Mouse (Mus musculus): Measurements from ENCODE around the gene 2410015M20Rik. TPM values are rescaled to one million over a fixed set of nuclear protein-coding genes. Genes with fewer than 3 reads are reported as not detected.

2410015M20Rik gene
- polyA plus RNA-seq, 1 experiment from 2014 or later, result 198 TPM

DNA sequence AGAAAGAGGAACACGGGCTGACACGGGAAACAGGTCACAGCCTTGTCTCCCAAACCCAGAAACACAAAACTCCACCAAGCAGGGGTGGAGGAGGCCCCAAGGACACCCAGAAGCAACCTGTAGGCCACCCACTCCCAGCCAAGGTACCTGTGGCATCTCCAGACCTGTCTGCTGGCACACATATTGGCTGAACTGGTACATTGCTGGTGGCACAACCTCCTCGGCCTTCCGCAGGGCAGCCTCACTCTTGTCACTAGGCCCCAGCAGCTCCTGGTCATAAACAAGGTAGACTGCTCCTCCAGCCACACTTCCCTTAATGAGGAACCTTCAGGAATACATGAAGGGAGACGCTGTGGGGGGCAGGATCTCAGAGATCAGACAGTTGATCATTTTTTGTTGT, 872 bp downstream of the 2410015M20Rik start:
- peak overlapping the region; percentile 60 for H3K4me2 ChIP-seq (ENCODE audit: low read depth, severe bottlenecking)
- peaks cover 5% of the 10 kb centered on the region for H3K4me1 ChIP-seq (ENCODE audit: control insufficient read depth, insufficient read depth, low read length)
- no peak overlapping the region for H3K27ac ChIP-seq (replicated peaks; ENCODE audit: low read depth, low read length)
- no peak for DNase-seq (ENCODE audit: low spot score)
- peak overlapping the region; percentile 40 for H3K9ac ChIP-seq (ENCODE audit: low read length)
- WGBS, result 54% methylated on average over 5 of the region's 5 CpGs
- peaks cover 29% of the 10 kb centered on the region for H3K36me3 ChIP-seq (ENCODE audit: control insufficient read depth, insufficient read depth, low read length)
- no peaks in the 10 kb centered on the region for H3K27me3 ChIP-seq (ENCODE audit: control insufficient read depth, insufficient read depth, low read length)
- no peaks in the 10 kb centered on the region for H3K9me3 ChIP-seq (ENCODE audit: control insufficient read depth, low read length)
- ATAC-seq (ENCODE audit: insufficient number of reproducible peaks, low FRiP score, low TSS enrichment, low read depth), result no peak
- H3K4me3 ChIP-seq (ENCODE audit: low read depth, low read length), result peak overlapping the region; percentile 65

DNA sequence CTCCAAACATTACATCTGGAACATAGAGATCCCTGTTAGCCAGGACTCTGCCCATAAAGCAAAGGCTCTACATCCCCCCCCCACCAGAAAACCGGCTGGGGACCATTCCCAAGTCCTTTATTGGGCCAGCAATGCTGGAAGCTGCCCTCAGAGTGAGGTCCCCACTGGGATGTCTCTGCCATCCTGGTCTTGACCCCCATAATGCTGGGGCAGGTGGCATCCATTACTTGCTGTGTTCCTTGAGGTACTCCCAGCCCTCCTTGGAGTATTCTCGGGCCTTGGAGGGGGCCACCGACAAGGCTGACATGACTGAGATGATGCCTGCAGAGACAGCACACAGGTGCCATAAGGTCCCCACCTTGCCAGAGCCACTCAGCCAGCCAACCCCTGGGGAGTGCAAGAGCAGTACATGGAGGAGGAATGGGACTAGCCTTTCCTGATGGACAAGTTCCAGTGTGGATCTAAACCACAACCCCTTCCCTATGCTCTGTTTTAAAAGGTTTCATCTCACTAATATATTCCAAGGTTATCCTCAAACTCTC, 2.0 kb downstream of the 2410015M20Rik start:
- 73% methylated on average over 3 of the region's 3 CpGs for WGBS
- ATAC-seq (ENCODE audit: insufficient number of reproducible peaks, low FRiP score, low TSS enrichment, low read depth), result no peak

DNA sequence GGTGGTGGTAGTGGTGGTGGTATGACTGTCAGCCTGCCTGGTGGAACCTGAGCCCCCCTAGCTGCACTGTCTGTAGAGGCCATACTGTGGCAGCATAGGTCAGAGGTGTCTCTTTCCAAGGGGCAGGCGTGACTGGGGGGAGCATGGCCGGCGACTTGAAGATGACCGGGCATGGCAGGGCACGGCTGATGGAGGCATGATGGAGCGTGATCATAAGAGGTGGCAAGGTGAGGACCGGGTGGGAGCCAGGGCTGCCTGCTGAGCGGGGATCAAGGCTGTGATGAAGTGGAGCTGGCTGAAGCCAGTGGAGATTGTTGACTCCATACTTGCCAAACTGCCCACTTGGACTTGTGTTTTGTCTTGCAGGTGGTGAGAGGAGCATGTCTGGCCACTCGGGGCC, 4.1 kb downstream of the 2410015M20Rik start:
- H3K27ac ChIP-seq (replicated peaks; ENCODE audit: low read depth, low read length), result no peak overlapping the region
- ATAC-seq (ENCODE audit: insufficient number of reproducible peaks, low FRiP score, low TSS enrichment, low read depth) (no peak), DNase-seq (ENCODE audit: low spot score) (no peak)
- H3K9ac ChIP-seq (ENCODE audit: low read length), result no peak overlapping the region
- WGBS, result 92% methylated on average over 9 of the region's 9 CpGs
- peaks cover 57% of the 10 kb centered on the region for H3K36me3 ChIP-seq (ENCODE audit: control insufficient read depth, insufficient read depth, low read length)
- no peaks in the 10 kb centered on the region for H3K27me3 ChIP-seq (ENCODE audit: control insufficient read depth, insufficient read depth, low read length)
- H3K4me1 ChIP-seq (ENCODE audit: control insufficient read depth, insufficient read depth, low read length), result peaks cover 5% of the 10 kb centered on the region
- no peaks in the 10 kb centered on the region for H3K9me3 ChIP-seq (ENCODE audit: control insufficient read depth, low read length)
- no peak overlapping the region for H3K4me2 ChIP-seq (ENCODE audit: low read depth, severe bottlenecking)
- H3K4me3 ChIP-seq (ENCODE audit: low read depth, low read length), result no peak overlapping the region

More for the DNA sequence above, 2.0 kb downstream of the 2410015M20Rik start:
- H3K4me1 ChIP-seq (ENCODE audit: control insufficient read depth, insufficient read depth, low read length), result peaks cover 5% of the 10 kb centered on the region
- no peaks in the 10 kb centered on the region for H3K9me3 ChIP-seq (ENCODE audit: control insufficient read depth, low read length)
- H3K27ac ChIP-seq (replicated peaks; ENCODE audit: low read depth, low read length), result no peak overlapping the region
- H3K27me3 ChIP-seq (ENCODE audit: control insufficient read depth, insufficient read depth, low read length), result no peaks in the 10 kb centered on the region
- peaks cover 39% of the 10 kb centered on the region for H3K36me3 ChIP-seq (ENCODE audit: control insufficient read depth, insufficient read depth, low read length)
- H3K4me2 ChIP-seq (ENCODE audit: low read depth, severe bottlenecking), result no peak overlapping the region; the same call in 1 of the 2 replicates
- DNase-seq (ENCODE audit: low spot score), result no peak
- H3K4me3 ChIP-seq (ENCODE audit: low read depth, low read length), result no peak overlapping the region
- no peak overlapping the region for H3K9ac ChIP-seq (ENCODE audit: low read length)

DNA sequence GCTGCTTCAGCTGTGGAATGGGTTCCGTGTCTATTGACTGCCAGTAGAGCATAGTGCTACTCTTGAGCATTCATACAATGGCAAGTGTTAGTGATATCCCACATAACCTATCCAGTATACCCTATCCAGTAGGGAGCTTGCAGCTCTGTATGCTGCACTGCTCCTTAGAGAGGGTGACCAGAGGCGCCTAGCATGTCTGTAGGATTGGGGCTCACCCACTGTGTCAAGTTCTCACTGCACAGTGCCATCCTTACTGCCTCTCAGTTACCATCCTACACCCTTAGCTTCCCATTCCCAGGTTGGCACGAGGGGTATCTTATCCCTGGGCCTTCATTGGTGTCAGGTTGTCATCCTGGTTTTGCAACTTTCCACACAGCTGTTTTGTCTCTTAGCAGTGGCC, 5.1 kb downstream of the 2410015M20Rik start:
- Histone ChIP-seq H3K4me2 (ENCODE audit: low read depth, severe bottlenecking) (no peak overlapping the region), H3K9me3 (ENCODE audit: control insufficient read depth, low read length) (no peaks in the 10 kb centered on the region), H3K27me3 (ENCODE audit: control insufficient read depth, insufficient read depth, low read length) (no peaks in the 10 kb centered on the region), H3K9ac (ENCODE audit: low read length) (no peak overlapping the region), H3K36me3 (ENCODE audit: control insufficient read depth, insufficient read depth, low read length) (peaks cover 67% of the 10 kb centered on the region), H3K4me1 (ENCODE audit: control insufficient read depth, insufficient read depth, low read length) (peaks cover 5% of the 10 kb centered on the region), H3K27ac (replicated peaks; ENCODE audit: low read depth, low read length) (no peak overlapping the region), H3K4me3 (ENCODE audit: low read depth, low read length) (no peak overlapping the region)
- no peak for ATAC-seq (ENCODE audit: insufficient number of reproducible peaks, low FRiP score, low TSS enrichment, low read depth)
- no peak for DNase-seq (ENCODE audit: low spot score)
- WGBS, result 89% methylated on average over 3 of the region's 3 CpGs

DNA sequence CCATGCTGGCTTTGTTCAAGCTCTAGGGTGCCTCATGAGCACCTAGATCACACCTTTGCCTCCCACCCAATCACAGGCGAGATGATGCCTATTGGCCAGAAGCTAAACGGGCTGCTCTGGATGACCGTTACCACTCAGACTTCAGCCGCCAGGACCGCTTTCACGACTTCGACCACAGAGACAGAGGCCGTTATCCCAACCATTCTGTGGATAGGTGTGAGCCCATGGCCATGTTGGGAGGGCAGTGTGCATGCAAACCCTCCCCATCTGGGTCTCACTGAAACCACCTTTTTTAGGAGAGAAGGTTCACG, 5.5 kb downstream of the 2410015M20Rik start:
- DNase-seq (ENCODE audit: low spot score), result no peak
- Histone ChIP-seq H3K9me3 (ENCODE audit: control insufficient read depth, low read length) (no peaks in the 10 kb centered on the region), H3K9ac (ENCODE audit: low read length) (no peak overlapping the region), H3K36me3 (ENCODE audit: control insufficient read depth, insufficient read depth, low read length) (peaks cover 68% of the 10 kb centered on the region), H3K4me3 (ENCODE audit: low read depth, low read length) (no peak overlapping the region), H3K4me1 (ENCODE audit: control insufficient read depth, insufficient read depth, low read length) (peaks cover 5% of the 10 kb centered on the region), H3K4me2 (ENCODE audit: low read depth, severe bottlenecking) (no peak overlapping the region), H3K27ac (replicated peaks; ENCODE audit: low read depth, low read length) (no peak overlapping the region), H3K27me3 (ENCODE audit: control insufficient read depth, insufficient read depth, low read length) (no peaks in the 10 kb centered on the region)
- no peak for ATAC-seq (ENCODE audit: insufficient number of reproducible peaks, low FRiP score, low TSS enrichment, low read depth)
- WGBS, result 84% methylated on average over 9 of the region's 9 CpGs

DNA sequence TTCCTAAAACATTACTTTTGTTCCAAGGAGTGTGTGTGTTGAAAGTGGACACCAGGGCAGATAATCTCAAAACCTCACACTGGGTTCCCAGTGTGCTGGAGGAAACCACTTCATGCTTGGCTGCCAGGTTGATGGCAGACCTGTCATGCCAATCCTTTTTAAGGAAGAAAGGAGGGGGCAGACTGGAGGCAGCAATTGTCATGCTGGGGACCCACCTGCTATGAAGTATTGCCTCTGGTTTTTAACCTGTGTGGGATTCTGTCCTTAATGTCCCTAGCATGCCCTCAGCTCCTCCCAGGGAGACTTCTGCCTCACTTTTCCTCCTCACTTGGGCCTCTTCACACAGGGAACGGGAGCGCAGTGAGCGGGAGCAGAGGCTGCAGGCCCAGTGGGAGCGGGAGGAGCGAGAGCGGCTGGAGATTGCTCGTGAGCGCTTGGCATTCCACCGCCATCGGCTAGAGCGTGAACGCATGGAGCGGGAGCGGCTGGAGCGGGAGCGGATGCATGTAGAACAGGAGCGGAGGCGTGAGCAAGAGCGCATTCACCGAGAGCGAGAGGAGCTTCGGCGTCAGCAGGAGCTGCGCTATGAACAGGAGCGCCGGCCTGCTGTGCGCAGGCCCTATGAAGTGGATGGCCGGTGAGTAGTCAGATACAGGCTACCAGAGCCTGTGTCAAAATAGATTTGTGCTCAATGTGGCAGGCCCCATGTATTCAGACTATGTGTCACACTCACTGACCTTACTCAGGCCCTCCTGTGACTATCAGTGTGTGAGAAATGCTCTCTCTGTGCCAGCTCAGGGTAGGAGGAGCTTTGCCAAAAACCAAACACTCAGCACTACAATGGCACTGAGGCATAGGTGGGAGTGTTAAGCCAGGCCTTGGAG, 6.1 kb downstream of the 2410015M20Rik start:
- DNase-seq (ENCODE audit: low spot score), result no peak
- ATAC-seq (ENCODE audit: insufficient number of reproducible peaks, low FRiP score, low TSS enrichment, low read depth), result no peak
- 96% methylated on average over 28 of the region's 28 CpGs for WGBS
- Histone ChIP-seq H3K9me3 (ENCODE audit: control insufficient read depth, low read length) (no peaks in the 10 kb centered on the region), H3K27ac (replicated peaks; ENCODE audit: low read depth, low read length) (no peak overlapping the region), H3K27me3 (ENCODE audit: control insufficient read depth, insufficient read depth, low read length) (no peaks in the 10 kb centered on the region), H3K4me3 (ENCODE audit: low read depth, low read length) (no peak overlapping the region), H3K4me2 (ENCODE audit: low read depth, severe bottlenecking) (no peak overlapping the region), H3K36me3 (ENCODE audit: control insufficient read depth, insufficient read depth, low read length) (peaks cover 68% of the 10 kb centered on the region), H3K9ac (ENCODE audit: low read length) (no peak overlapping the region), H3K4me1 (ENCODE audit: control insufficient read depth, insufficient read depth, low read length) (peaks cover under 1% of the 10 kb centered on the region; the same call in 1 of the 2 replicates)

GRCm38 (mm10) chr17:56593527-56594271, 15.9 kb downstream of the 2410015M20Rik start:
- DNase-seq (ENCODE audit: low spot score) (no peak), ATAC-seq (ENCODE audit: insufficient number of reproducible peaks, low FRiP score, low TSS enrichment, low read depth) (no peak; the same call in 1 of the 2 replicates)
- Histone ChIP-seq H3K27ac (replicated peaks; ENCODE audit: low read depth, low read length) (no peak overlapping the region), H3K9me3 (ENCODE audit: control insufficient read depth, low read length) (no peaks in the 10 kb centered on the region), H3K4me1 (ENCODE audit: control insufficient read depth, insufficient read depth, low read length) (no peaks in the 10 kb centered on the region), H3K9ac (ENCODE audit: low read length) (no peak overlapping the region), H3K4me3 (ENCODE audit: low read depth, low read length) (no peak overlapping the region), H3K36me3 (ENCODE audit: control insufficient read depth, insufficient read depth, low read length) (peaks cover 68% of the 10 kb centered on the region), H3K4me2 (ENCODE audit: low read depth, severe bottlenecking) (no peak overlapping the region), H3K27me3 (ENCODE audit: control insufficient read depth, insufficient read depth, low read length) (no peaks in the 10 kb centered on the region)
- WGBS, result 96% methylated on average over 8 of the region's 8 CpGs

DNA sequence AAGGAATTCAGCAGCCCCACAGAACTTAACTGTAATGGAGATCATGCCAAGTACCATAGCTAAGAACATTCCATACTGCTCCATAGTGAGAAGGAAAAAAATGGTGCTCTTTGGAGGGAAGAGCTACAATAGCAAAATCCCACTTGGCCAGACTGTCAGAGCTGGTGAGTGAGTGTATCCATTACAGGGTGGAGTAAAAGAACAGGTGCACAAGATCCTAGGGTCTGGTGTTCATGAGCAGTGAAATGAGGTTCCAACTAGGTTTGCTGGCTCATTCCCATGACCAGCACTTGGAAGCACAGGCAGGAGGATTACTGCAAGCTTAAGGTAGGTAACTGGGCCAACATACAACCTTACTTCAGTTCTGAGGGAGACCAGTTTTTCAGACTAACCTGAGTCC, 17.0 kb downstream of the 2410015M20Rik start:
- no peak overlapping the region for H3K4me2 ChIP-seq (ENCODE audit: low read depth, severe bottlenecking)
- ATAC-seq (ENCODE audit: insufficient number of reproducible peaks, low FRiP score, low TSS enrichment, low read depth), result no peak

More for the DNA sequence above, 17.0 kb downstream of the 2410015M20Rik start:
- Histone ChIP-seq H3K4me1 (ENCODE audit: control insufficient read depth, insufficient read depth, low read length) (no peaks in the 10 kb centered on the region), H3K27me3 (ENCODE audit: control insufficient read depth, insufficient read depth, low read length) (no peaks in the 10 kb centered on the region), H3K27ac (replicated peaks; ENCODE audit: low read depth, low read length) (no peak overlapping the region), H3K9ac (ENCODE audit: low read length) (no peak overlapping the region), H3K36me3 (ENCODE audit: control insufficient read depth, insufficient read depth, low read length) (peaks cover 73% of the 10 kb centered on the region), H3K9me3 (ENCODE audit: control insufficient read depth, low read length) (no peaks in the 10 kb centered on the region), H3K4me3 (ENCODE audit: low read depth, low read length) (no peak overlapping the region)
- no peak for DNase-seq (ENCODE audit: low spot score)
